Mouse (Mus musculus): ENCODE results near the gene Bcl2l1. TPM values are rescaled to one million over a fixed set of nuclear protein-coding genes. Genes with fewer than 3 reads are reported as not detected.

Bcl2l1 gene
- polyA plus RNA-seq, 1 experiment from 2014 or later = 75.0 TPM

DNA sequence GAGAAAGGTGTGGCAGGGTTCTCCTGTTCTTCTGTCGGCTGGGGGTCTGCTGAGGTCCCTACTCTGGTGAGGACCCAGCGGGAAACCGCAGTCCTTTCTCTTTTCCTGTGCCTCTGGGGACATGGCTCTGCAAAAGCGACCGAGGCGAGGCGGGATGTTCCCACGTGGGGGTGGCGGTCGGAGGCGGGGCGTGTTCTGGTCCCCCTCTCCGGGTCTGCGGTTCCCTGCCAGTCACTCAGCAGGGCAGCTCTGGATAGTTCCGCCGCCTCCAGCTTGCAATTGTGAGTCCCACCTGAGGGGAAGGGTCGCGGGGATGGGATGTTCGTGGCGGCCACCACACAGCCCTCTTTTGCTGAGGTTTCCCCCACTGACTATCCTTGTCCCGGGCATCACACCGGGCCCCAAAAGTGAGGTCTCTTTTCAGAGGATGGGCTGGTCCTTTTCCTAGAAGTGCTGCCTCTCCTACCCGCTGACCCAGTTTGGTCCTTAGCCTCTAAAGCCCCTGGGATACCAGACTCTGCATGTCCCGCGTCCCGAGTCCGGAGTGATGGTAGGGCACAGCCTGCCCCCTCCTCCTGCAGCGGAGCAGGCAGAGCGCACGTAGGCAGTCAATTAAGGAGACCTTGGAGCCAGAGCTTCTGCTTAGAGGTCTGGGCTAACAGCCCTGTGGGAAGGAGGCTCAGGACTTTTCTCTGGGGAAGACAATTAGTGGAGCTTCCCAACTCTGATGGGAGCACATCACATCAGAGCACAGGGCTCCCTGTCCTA, 77.4 kb downstream of the Bcl2l1 start, which contains the start of gene Cox4i2:
TSS of gene Cox4i2 (plus strand) at position 230 of the 768 bp plus-strand sequence.
- ATAC-seq (replicated peaks; ENCODE audit: low FRiP score, low TSS enrichment, low read depth) = 0 out of 2 replicates have a peak, but pooled peaks have one; percentile 21
- peak; percentile 59 for DNase-seq (ENCODE audit: low spot score)
- Histone ChIP-seq H3K4me2 (ENCODE audit: low read length) (peak within 1 kb of the TSS; percentile 51), H3K36me3 (ENCODE audit: control insufficient read depth, insufficient read depth, low read length) (no peaks in the 10 kb centered on the region), H3K9ac (ENCODE audit: low read length) (peak within 1 kb of the TSS; percentile 37), H3K27me3 (replicated peaks; ENCODE audit: control insufficient read depth, insufficient read depth, low read length) (0 out of 2 replicates have a peak, but pooled peaks cover 3% of the 10 kb centered on the region), H3K27ac (ENCODE audit: low read depth) (no peak within 1 kb of the TSS), H3K4me3 (ENCODE audit: low read depth, low read length) (peak within 1 kb of the TSS; percentile 17), H3K9me3 (ENCODE audit: control insufficient read depth, low read length) (no peaks in the 10 kb centered on the region), H3K4me1 (replicated peaks; ENCODE audit: control insufficient read depth, insufficient read depth, low read length) (peaks cover 3% of the 10 kb centered on the region; the same call in 1 of the 2 replicates)
- 7% methylated on average over 25 of the region's 30 CpGs for WGBS

DNA sequence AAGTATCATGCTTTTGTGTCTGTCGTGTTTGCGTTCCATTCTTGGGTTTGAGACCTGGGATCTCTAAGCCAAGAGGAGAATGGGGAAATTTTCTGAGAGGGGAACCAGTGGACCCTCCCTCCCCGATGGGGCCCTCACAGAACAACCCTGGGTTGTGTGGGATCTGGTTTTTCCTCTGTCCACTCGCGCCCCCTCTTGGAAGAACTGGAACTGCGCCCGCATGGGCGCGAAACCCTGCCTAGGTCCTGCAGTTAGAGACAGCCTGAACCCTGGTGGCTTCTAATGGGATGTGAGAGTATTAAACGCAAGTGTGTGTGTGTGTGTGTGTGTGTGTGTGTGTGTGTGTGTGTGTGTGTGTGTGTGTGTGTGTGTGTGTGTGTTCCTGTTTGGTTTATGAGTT, 89.1 kb downstream of the Bcl2l1 start:
- Histone ChIP-seq H3K4me1 (replicated peaks; ENCODE audit: control insufficient read depth, insufficient read depth, low read length) (peaks cover 39% of the 10 kb centered on the region), H3K27ac (ENCODE audit: low read depth) (peak overlapping the region; percentile 80), H3K4me2 (ENCODE audit: low read length) (peak overlapping the region; percentile 44), H3K9ac (ENCODE audit: low read length) (no peak overlapping the region), H3K36me3 (ENCODE audit: control insufficient read depth, insufficient read depth, low read length) (0 out of 2 replicates have a peak, but pooled peaks cover 3% of the 10 kb centered on the region), H3K4me3 (ENCODE audit: low read depth, low read length) (no peak overlapping the region), H3K27me3 (replicated peaks; ENCODE audit: control insufficient read depth, insufficient read depth, low read length) (no peaks in the 10 kb centered on the region), H3K9me3 (ENCODE audit: control insufficient read depth, low read length) (no peaks in the 10 kb centered on the region)
- ATAC-seq (replicated peaks; ENCODE audit: low FRiP score, low TSS enrichment, low read depth) (no peak; the same call in 1 of the 2 replicates), DNase-seq (ENCODE audit: low spot score) (peak; percentile 94)
- 30% methylated on average over 10 of the region's 10 CpGs for WGBS

DNA sequence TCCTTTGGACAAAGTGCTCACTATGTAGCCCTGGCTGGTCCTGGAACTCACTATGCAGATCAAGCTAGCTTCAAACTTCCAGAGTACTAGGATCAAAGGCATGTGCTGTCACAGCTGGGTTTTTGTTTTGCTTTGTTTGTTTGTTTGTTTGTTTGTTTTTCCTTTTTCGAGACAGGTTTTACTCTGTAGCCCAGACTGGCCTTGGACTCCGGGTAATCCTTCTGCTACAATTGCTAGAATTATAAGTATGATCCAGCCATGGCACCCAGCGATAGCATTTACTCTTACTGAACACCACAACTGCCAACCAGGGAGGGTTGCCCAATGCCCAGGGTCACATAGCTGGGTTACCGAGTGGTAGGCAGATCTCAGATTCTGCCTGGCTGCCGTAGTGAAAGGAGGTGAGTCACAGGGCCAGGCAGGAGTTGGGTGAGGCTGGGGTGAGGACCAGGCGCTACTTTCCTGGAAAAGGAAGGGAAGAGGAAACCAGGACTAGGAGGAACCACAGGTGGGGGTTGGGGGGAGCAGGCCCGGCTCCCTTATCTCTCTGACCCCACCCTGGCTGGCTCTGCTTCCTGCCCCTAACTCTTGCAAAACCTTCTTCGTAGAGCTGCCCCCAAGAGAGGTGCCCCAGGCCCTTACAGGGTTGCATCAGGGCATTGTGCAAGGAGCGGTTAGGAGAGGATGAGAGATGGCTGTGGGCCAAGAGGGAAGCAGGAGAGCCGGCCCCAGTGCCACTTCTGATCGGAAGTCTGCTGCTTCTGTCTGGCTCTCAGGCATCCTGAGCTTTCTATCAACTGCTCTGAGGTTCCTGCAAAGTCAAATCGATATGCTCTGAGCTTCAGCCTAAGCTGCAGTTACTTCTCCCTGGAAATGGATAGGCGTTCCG, 90.1 kb downstream of the Bcl2l1 start:
- DNase-seq (ENCODE audit: low spot score) = peak; percentile 75
- ATAC-seq (replicated peaks; ENCODE audit: low FRiP score, low TSS enrichment, low read depth) = peak; percentile 41; the same call in 1 of the 2 replicates
- peaks cover 40% of the 10 kb centered on the region for H3K4me1 ChIP-seq (replicated peaks; ENCODE audit: control insufficient read depth, insufficient read depth, low read length)
- H3K9ac ChIP-seq (ENCODE audit: low read length) = no peak overlapping the region
- WGBS = 25% methylated on average over 14 of the region's 14 CpGs
- no peaks in the 10 kb centered on the region for H3K27me3 ChIP-seq (replicated peaks; ENCODE audit: control insufficient read depth, insufficient read depth, low read length)
- H3K27ac ChIP-seq (ENCODE audit: low read depth) = peak overlapping the region; percentile 80
- H3K36me3 ChIP-seq (ENCODE audit: control insufficient read depth, insufficient read depth, low read length) = 0 out of 2 replicates have a peak, but pooled peaks cover 3% of the 10 kb centered on the region
- H3K4me3 ChIP-seq (ENCODE audit: low read depth, low read length) = no peak overlapping the region
- H3K9me3 ChIP-seq (ENCODE audit: control insufficient read depth, low read length) = no peaks in the 10 kb centered on the region
- H3K4me2 ChIP-seq (ENCODE audit: low read length) = peak overlapping the region; percentile 44

DNA sequence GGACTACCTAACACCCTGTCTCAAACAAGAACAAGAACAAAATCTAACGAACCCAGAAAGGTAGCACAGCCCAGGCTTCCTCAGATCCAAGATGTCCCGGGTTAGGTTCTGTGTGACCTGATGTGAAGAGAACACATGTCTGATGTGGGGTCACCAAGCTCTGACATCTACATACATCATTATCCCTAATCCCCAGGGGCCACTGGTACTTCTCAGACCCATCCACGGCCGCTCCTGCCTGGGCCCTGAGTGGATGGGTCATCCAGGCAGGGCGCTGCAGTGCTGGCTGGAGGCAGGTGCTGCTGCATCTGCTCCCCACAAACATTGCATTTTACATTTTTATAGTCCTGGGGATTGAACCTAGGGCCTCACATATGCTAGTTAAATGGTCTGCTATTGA, 91.0 kb downstream of the Bcl2l1 start:
- peaks cover 45% of the 10 kb centered on the region for H3K4me1 ChIP-seq (replicated peaks; ENCODE audit: control insufficient read depth, insufficient read depth, low read length)
- H3K27me3 ChIP-seq (replicated peaks; ENCODE audit: control insufficient read depth, insufficient read depth, low read length) = no peaks in the 10 kb centered on the region
- H3K4me3 ChIP-seq (ENCODE audit: low read depth, low read length) = no peak overlapping the region
- DNase-seq (ENCODE audit: low spot score) (no peak), ATAC-seq (replicated peaks; ENCODE audit: low FRiP score, low TSS enrichment, low read depth) (no peak)
- H3K4me2 ChIP-seq (ENCODE audit: low read length) = no peak overlapping the region
- H3K9ac ChIP-seq (ENCODE audit: low read length) = no peak overlapping the region
- 0 out of 2 replicates have a peak, but pooled peaks cover 3% of the 10 kb centered on the region for H3K36me3 ChIP-seq (ENCODE audit: control insufficient read depth, insufficient read depth, low read length)
- peak overlapping the region; percentile 99 for H3K27ac ChIP-seq (ENCODE audit: low read depth)
- H3K9me3 ChIP-seq (ENCODE audit: control insufficient read depth, low read length) = no peaks in the 10 kb centered on the region
- WGBS = 60% methylated on average over 5 of the region's 5 CpGs

DNA sequence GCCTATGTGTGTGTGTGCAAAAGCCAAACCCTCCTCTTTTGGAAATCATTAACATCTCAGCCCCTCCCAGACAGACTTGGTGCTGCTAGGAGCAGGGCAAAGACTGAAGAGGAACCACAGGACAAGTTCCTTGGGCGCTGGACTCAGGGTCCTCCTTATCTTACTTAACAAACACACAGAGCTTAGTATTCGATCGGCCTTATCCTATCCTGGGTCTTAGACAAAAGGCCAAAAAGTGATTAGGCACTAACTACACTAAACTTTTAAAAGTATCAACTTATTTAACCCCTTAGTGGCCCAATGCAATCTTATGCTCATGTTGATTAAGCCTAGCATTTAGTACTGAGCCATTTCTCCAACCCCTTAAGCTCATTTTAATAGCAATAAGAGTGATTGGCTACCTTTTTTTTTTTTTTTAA, 91.7 kb downstream of the Bcl2l1 start:
- Histone ChIP-seq H3K27ac (ENCODE audit: low read depth) (peak overlapping the region; percentile 99), H3K4me3 (ENCODE audit: low read depth, low read length) (no peak overlapping the region), H3K4me1 (replicated peaks; ENCODE audit: control insufficient read depth, insufficient read depth, low read length) (peaks cover 48% of the 10 kb centered on the region), H3K27me3 (replicated peaks; ENCODE audit: control insufficient read depth, insufficient read depth, low read length) (no peaks in the 10 kb centered on the region), H3K36me3 (ENCODE audit: control insufficient read depth, insufficient read depth, low read length) (0 out of 2 replicates have a peak, but pooled peaks cover 3% of the 10 kb centered on the region), H3K9ac (ENCODE audit: low read length) (no peak overlapping the region), H3K9me3 (ENCODE audit: control insufficient read depth, low read length) (no peaks in the 10 kb centered on the region), H3K4me2 (ENCODE audit: low read length) (peak overlapping the region; percentile 85)
- no peak for DNase-seq (ENCODE audit: low spot score)
- WGBS = 18% methylated on average over 3 of the region's 3 CpGs
- ATAC-seq (replicated peaks; ENCODE audit: low FRiP score, low TSS enrichment, low read depth) = peak; percentile 48

DNA sequence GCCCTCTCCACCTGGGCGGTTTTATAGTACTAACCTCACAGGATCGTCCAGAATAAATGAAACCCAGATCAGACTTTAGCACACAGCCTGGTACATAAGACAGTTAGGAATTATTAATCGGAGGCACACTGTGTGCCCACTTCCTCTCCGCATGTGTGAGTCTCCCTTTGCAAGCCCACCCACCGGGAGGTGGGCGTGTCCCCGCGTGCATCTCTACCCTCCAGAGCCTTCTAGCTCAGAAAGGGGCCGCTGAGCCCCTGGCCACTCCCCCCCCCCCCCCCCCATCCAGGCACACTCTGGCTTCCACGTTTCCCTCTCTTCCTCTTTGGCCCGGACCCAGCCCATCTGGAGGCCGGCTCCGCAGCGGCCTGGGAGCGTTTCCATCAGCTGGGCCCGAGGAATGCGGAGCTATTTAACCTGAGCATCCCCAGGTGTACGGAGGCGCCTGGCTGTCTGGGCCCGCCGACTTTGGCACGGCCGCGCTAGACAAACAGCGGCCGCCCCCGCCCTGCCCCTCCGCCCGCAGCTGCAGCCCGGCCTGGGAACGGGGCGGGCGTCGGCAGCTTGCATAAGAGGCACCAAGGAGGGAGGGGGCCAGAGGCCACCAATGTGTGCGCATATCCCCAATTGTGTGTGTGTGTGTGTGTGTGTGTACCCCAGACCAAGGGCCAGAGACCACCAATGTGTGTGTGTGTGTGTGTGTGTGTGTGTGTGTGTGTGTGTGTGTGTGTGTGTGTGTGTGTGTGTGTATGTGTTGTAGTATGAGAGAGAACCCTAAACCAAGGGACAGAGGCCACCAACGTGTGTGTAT, 92.3 kb downstream of the Bcl2l1 start:
- H3K36me3 ChIP-seq (ENCODE audit: control insufficient read depth, insufficient read depth, low read length) = 0 out of 2 replicates have a peak, but pooled peaks cover 3% of the 10 kb centered on the region
- H3K4me1 ChIP-seq (replicated peaks; ENCODE audit: control insufficient read depth, insufficient read depth, low read length) = peaks cover 53% of the 10 kb centered on the region
- H3K27me3 ChIP-seq (replicated peaks; ENCODE audit: control insufficient read depth, insufficient read depth, low read length) = no peaks in the 10 kb centered on the region
- peak overlapping the region; percentile 91 for H3K9ac ChIP-seq (ENCODE audit: low read length)
- H3K4me3 ChIP-seq (ENCODE audit: low read depth, low read length) = peak overlapping the region; percentile 67
- H3K4me2 ChIP-seq (ENCODE audit: low read length) = peak overlapping the region; percentile 85
- WGBS = 1% methylated on average over 29 of the region's 36 CpGs
- H3K27ac ChIP-seq (ENCODE audit: low read depth) = peak overlapping the region; percentile 99
- DNase-seq (ENCODE audit: low spot score) (peak; percentile 93), ATAC-seq (replicated peaks; ENCODE audit: low FRiP score, low TSS enrichment, low read depth) (peak; percentile 69)
- no peaks in the 10 kb centered on the region for H3K9me3 ChIP-seq (ENCODE audit: control insufficient read depth, low read length)

DNA sequence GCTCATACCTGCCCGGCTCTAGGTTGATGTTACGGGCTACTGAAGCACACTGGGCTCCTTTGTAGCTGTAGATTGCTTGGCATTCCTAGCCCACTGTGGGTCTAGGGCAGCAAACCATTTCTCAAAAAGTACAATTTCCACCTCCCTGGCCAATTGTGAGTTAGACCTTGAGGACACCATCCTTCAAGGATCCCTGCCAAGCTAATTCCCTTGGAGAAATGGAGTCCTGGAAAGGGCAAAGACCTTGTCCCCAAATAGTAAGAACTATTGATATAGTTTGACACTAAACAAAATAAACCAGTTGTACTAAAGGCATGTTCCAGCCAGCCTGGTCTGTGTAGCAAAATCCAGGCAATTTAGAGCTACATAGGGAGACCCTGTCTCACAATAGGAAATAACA, 93.2 kb downstream of the Bcl2l1 start:
- peaks cover 57% of the 10 kb centered on the region for H3K4me1 ChIP-seq (replicated peaks; ENCODE audit: control insufficient read depth, insufficient read depth, low read length)
- 46% methylated on average over 2 of the region's 2 CpGs for WGBS

More for the DNA sequence above, 93.2 kb downstream of the Bcl2l1 start:
- Histone ChIP-seq H3K27ac (ENCODE audit: low read depth) (peak overlapping the region; percentile 99), H3K9me3 (ENCODE audit: control insufficient read depth, low read length) (no peaks in the 10 kb centered on the region), H3K4me2 (ENCODE audit: low read length) (peak overlapping the region; percentile 85), H3K36me3 (ENCODE audit: control insufficient read depth, insufficient read depth, low read length) (0 out of 2 replicates have a peak, but pooled peaks cover 3% of the 10 kb centered on the region), H3K4me3 (ENCODE audit: low read depth, low read length) (peak overlapping the region; percentile 67), H3K9ac (ENCODE audit: low read length) (peak overlapping the region; percentile 91), H3K27me3 (replicated peaks; ENCODE audit: control insufficient read depth, insufficient read depth, low read length) (no peaks in the 10 kb centered on the region)
- DNase-seq (ENCODE audit: low spot score) (no peak), ATAC-seq (replicated peaks; ENCODE audit: low FRiP score, low TSS enrichment, low read depth) (no peak)
